Mouse (Mus musculus): ENCODE measurements around the gene Tk2. TPM values are rescaled to one million over a fixed set of nuclear protein-coding genes. Genes with fewer than 3 reads are reported as not detected.

Gene Tk2
- polyA plus RNA-seq, 1 experiment from 2014 or later, result 5.5 TPM

DNA sequence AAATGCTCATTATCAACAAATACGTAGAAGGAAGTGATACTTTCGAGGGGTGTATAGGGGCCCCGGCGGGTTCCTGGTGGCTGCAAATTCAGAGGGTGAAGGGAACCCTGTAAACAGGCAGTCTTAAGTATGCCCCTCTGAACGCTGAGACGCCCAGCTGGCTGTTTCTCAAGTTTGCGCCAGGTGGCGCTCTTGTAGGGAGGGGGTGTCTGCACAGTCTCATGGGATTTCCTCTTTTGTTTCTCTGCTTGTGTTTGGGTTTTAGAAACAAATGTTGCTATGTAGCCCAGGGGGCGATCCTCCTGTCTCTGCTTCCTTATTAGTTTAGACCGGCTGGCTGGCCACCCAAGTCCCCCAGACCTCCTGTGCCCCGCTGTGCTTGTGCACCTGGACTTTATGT is 29.3 kb downstream of the Tk2 start:
- 13% methylated on average over 11 of the region's 11 CpGs for WGBS (ENCODE audit: insufficient replicate concordance)
- ATAC-seq (ENCODE audit: low read depth), result 0 out of 2 replicates have a peak, but pooled peaks have one; percentile 43
- H3K4me1 ChIP-seq (replicated peaks), result no peaks in the 10 kb centered on the region

DNA sequence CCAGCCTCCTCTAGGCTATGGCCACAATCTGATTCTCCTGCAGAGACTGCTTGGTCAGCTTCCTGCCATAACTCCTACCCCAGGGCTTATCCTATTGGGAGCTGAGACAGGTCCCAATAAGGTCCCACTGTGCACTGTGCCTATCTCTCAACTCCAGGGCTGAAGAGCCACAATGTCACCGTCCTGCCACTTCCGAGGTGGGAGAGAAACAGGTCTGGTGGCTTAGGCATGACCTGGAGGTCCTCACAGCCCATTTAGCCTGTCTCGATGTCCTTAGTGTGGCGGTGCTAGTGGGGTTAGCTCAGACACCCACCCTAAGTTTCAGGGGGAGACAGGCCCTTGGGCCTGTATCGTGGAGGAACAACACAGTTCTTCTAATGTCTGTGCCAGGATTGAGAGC is 30.8 kb downstream of the Tk2 start:
- Histone ChIP-seq H3K27ac (no peak overlapping the region), H3K4me2 (no peak overlapping the region), H3K9ac (no peak overlapping the region), H3K9me3 (replicated peaks) (no peaks in the 10 kb centered on the region), H3K4me1 (replicated peaks) (no peaks in the 10 kb centered on the region), H3K4me3 (replicated peaks) (no peak overlapping the region), H3K36me3 (no peaks in the 10 kb centered on the region), H3K27me3 (no peaks in the 10 kb centered on the region)
- WGBS (ENCODE audit: insufficient replicate concordance), result 70% methylated on average over 5 of the region's 5 CpGs
- ATAC-seq (ENCODE audit: low read depth), result no peak
- no peak for DNase-seq

More for the DNA sequence above, 29.3 kb downstream of the Tk2 start:
- no peak overlapping the region for H3K27ac ChIP-seq
- H3K27me3 ChIP-seq, result no peaks in the 10 kb centered on the region
- no peak overlapping the region for H3K9ac ChIP-seq
- H3K36me3 ChIP-seq, result no peaks in the 10 kb centered on the region
- H3K9me3 ChIP-seq (replicated peaks), result no peaks in the 10 kb centered on the region
- no peak for DNase-seq
- no peak overlapping the region for H3K4me2 ChIP-seq
- no peak overlapping the region for H3K4me3 ChIP-seq (replicated peaks)

- peaks cover 1% of the 10 kb centered on the region; the same call in 1 of the 2 replicates for H3K27me3 ChIP-seq
- H3K36me3 ChIP-seq, result no peaks in the 10 kb centered on the region
- H3K4me2 ChIP-seq, result no peak overlapping the region
- no peaks in the 10 kb centered on the region for H3K9me3 ChIP-seq (replicated peaks)
- no peaks in the 10 kb centered on the region for H3K4me1 ChIP-seq (replicated peaks)
- 57% methylated on average over 3 of the region's 3 CpGs for WGBS (ENCODE audit: insufficient replicate concordance)
- ATAC-seq (ENCODE audit: low read depth) (no peak), DNase-seq (no peak)
- no peak overlapping the region for H3K9ac ChIP-seq
- H3K4me3 ChIP-seq (replicated peaks), result no peak overlapping the region
- H3K27ac ChIP-seq, result no peak overlapping the region
Measured at GRCm38 (mm10) chr8:104205292-104205691, 43.1 kb downstream of the Tk2 start.

DNA sequence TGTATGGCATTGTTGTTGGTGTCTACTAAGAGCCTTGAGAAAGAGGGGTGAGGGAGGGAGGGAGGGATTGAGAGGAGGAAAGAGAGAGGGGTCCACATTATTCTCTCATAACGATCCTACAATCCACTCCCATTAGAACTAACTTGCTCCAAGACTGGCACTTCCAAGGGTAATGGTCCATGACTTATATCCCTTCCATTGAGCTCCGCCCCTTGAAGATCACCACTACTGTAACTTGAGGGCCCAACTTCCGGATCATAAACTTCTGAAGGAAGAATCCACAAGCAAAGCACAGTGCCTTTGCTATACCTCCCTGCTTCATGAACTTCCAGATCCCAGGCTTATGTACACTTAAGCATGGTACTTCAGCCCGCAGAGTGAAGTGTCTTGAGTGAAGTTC is 46.0 kb downstream of the Tk2 start:
- no peak overlapping the region for H3K4me2 ChIP-seq
- no peaks in the 10 kb centered on the region for H3K9me3 ChIP-seq (replicated peaks)
- WGBS (ENCODE audit: insufficient replicate concordance), result 64% methylated on average over 4 of the region's 4 CpGs
- DNase-seq, result no peak
- no peak overlapping the region for H3K27ac ChIP-seq
- no peaks in the 10 kb centered on the region for H3K36me3 ChIP-seq
- H3K27me3 ChIP-seq, result no peaks in the 10 kb centered on the region
- H3K4me3 ChIP-seq (replicated peaks), result no peak overlapping the region
- H3K4me1 ChIP-seq (replicated peaks), result no peaks in the 10 kb centered on the region
- no peak for ATAC-seq (ENCODE audit: low read depth)
- H3K9ac ChIP-seq, result no peak overlapping the region

GRCm38 (mm10) chr8:104201622-104202021 is 46.7 kb downstream of the Tk2 start:
- Histone ChIP-seq H3K9ac (no peak overlapping the region), H3K27ac (no peak overlapping the region), H3K9me3 (replicated peaks) (no peaks in the 10 kb centered on the region), H3K27me3 (no peaks in the 10 kb centered on the region), H3K4me1 (replicated peaks) (no peaks in the 10 kb centered on the region), H3K4me3 (replicated peaks) (no peak overlapping the region), H3K36me3 (no peaks in the 10 kb centered on the region), H3K4me2 (no peak overlapping the region)
- DNase-seq, result no peak
- ATAC-seq (ENCODE audit: low read depth), result no peak
- 60% methylated on average over 3 of the region's 3 CpGs for WGBS (ENCODE audit: insufficient replicate concordance)

DNA sequence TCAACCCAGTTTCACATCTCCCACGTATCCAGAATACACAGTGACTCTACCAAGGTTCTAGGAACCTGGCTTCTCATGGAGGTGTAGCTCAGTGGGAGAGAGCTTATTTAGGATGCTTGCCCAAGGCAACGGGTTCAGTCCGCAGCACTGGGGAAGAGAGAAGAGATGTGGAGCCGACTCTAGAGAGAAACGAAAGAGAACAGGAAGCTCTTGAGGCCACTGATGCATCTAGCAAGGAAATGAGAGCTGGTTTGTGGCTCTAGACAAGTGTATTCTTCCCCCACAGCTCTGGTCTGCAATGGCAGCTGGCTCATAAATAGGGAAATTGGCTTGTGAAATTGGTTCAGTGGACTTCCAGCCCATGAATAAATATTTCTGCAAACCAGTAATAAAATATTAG is 48.6 kb downstream of the Tk2 start:
- Histone ChIP-seq H3K4me1 (replicated peaks) (no peaks in the 10 kb centered on the region), H3K9ac (no peak overlapping the region), H3K4me3 (replicated peaks) (no peak overlapping the region), H3K4me2 (no peak overlapping the region), H3K36me3 (no peaks in the 10 kb centered on the region), H3K27ac (no peak overlapping the region), H3K27me3 (no peaks in the 10 kb centered on the region), H3K9me3 (replicated peaks) (no peaks in the 10 kb centered on the region)
- WGBS (ENCODE audit: insufficient replicate concordance), result 30% methylated on average over 5 of the region's 5 CpGs
- ATAC-seq (ENCODE audit: low read depth) (no peak), DNase-seq (no peak)

DNA sequence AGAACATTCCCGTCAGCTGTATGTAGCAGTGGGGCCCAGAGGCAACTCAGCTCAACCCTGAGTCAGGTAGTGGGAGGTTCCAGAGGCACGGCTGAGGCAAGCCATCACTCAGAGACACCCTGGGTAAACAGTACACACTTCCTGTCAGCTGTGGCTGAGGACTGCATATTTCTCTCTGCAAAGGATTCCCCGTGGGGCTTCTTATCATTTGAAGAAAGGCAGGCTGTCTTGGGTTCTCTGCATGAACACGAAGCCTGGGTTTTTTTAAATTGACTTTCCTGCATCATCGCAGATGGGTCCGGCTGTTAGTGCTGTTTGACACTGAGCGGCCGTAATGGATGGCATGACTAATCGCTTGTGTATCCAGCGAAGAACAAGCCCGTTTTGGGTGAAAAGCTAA is 56.9 kb downstream of the Tk2 start:
- Histone ChIP-seq H3K4me2 (no peak overlapping the region), H3K9me3 (replicated peaks) (no peaks in the 10 kb centered on the region), H3K27me3 (peaks cover 2% of the 10 kb centered on the region; the same call in 1 of the 2 replicates), H3K9ac (no peak overlapping the region), H3K4me3 (replicated peaks) (no peak overlapping the region), H3K27ac (no peak overlapping the region), H3K4me1 (replicated peaks) (no peaks in the 10 kb centered on the region), H3K36me3 (no peaks in the 10 kb centered on the region)
- 37% methylated on average over 11 of the region's 11 CpGs for WGBS (ENCODE audit: insufficient replicate concordance)
- DNase-seq (no peak), ATAC-seq (ENCODE audit: low read depth) (peak; percentile 39; the same call in 1 of the 2 replicates)

- Histone ChIP-seq H3K9ac (no peak overlapping the region), H3K27me3 (peaks cover 2% of the 10 kb centered on the region; the same call in 1 of the 2 replicates), H3K36me3 (no peaks in the 10 kb centered on the region), H3K4me1 (replicated peaks) (no peaks in the 10 kb centered on the region), H3K9me3 (replicated peaks) (no peaks in the 10 kb centered on the region), H3K4me3 (replicated peaks) (no peak overlapping the region), H3K27ac (no peak overlapping the region), H3K4me2 (no peak overlapping the region)
- no peak for ATAC-seq (ENCODE audit: low read depth)
- DNase-seq, result no peak
- WGBS (ENCODE audit: insufficient replicate concordance), result 56% methylated on average over 6 of the region's 6 CpGs
Measured at GRCm38 (mm10) chr8:104190777-104191468, 57.4 kb downstream of the Tk2 start.

DNA sequence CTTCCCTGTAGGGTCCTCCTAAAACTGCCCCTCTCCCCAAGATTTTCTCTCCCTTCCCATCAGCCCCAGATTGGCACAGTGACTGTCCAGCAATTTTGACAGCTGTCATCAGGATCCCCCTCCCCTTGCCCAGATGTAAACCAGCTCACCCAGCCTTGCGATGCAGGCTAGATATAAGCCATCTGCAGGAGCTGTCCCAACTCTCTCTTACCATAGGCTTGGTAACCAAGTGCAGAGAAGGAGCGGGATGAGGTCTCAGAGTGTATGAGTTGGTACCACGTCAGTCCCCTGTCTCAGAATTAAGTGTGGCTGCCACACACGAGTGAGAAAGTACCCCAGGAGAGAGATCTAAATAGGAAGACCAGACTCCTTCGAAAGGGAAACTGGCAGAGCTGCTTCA is 59.9 kb downstream of the Tk2 start:
- Histone ChIP-seq H3K27me3 (peaks cover 2% of the 10 kb centered on the region; the same call in 1 of the 2 replicates), H3K4me1 (replicated peaks) (no peaks in the 10 kb centered on the region), H3K9me3 (replicated peaks) (no peaks in the 10 kb centered on the region), H3K9ac (no peak overlapping the region), H3K4me2 (no peak overlapping the region), H3K36me3 (no peaks in the 10 kb centered on the region), H3K27ac (no peak overlapping the region), H3K4me3 (replicated peaks) (no peak overlapping the region)
- ATAC-seq (ENCODE audit: low read depth), result no peak
- no peak for DNase-seq
- 53% methylated on average over 5 of the region's 5 CpGs for WGBS (ENCODE audit: insufficient replicate concordance)

- ATAC-seq (ENCODE audit: low read depth) (no peak), DNase-seq (no peak)
- 70% methylated on average over 6 of the region's 6 CpGs for WGBS (ENCODE audit: insufficient replicate concordance)
- Histone ChIP-seq H3K27ac (no peak overlapping the region), H3K4me3 (replicated peaks) (no peak overlapping the region), H3K4me2 (no peak overlapping the region), H3K36me3 (no peaks in the 10 kb centered on the region), H3K4me1 (replicated peaks) (no peaks in the 10 kb centered on the region), H3K9ac (no peak overlapping the region), H3K9me3 (replicated peaks) (no peaks in the 10 kb centered on the region), H3K27me3 (peaks cover 2% of the 10 kb centered on the region; the same call in 1 of the 2 replicates)
Measured at GRCm38 (mm10) chr8:104187622-104188021, 60.7 kb downstream of the Tk2 start.

DNA sequence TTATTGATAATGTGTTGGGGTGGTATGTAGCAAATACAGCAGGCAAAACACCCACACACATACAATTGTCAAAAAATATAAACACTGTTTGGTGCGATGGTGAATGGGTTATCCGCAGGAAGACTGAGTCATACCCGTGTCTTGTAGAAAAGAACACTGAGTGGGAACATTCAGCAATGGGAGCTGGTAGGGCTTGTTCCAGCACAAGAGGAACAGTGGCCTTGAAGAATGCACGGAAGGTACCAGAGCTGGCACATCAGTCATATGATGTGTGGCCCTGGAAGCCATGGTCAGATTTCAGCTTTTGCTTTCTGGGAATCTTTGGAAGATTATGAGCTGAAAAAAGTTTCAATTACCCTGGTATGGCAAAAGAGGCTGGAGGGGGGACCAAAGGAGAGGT is 61.5 kb downstream of the Tk2 start:
- H3K9ac ChIP-seq, result no peak overlapping the region
- 62% methylated on average over 4 of the region's 4 CpGs for WGBS (ENCODE audit: insufficient replicate concordance)
- ATAC-seq (ENCODE audit: low read depth), result no peak

DNA sequence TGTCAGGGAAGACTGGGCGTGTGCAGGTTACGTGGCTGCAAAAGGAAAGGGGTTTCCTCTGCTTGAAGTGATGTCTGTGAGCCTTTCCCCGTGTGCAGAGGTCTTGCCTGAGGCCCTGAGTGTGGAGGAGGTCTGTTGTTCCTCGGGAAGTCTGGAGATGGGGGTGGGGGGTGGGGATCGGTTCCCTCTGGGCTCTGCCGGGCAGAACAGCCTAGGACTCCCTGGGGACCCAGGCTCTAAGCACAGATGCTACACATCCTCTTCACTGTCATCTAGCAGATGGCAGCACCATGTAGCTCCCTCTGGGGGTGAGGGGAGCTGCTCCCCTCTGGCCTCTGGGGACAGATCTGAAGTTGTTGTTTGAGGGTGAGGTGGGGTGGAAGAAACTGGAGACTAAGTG is 63.5 kb downstream of the Tk2 start:
- H3K9ac ChIP-seq, result no peak overlapping the region
- WGBS (ENCODE audit: insufficient replicate concordance), result 32% methylated on average over 6 of the region's 6 CpGs
- no peak overlapping the region for H3K4me2 ChIP-seq
- no peaks in the 10 kb centered on the region for H3K9me3 ChIP-seq (replicated peaks)
- no peaks in the 10 kb centered on the region for H3K4me1 ChIP-seq (replicated peaks)
- no peak for ATAC-seq (ENCODE audit: low read depth)
- no peaks in the 10 kb centered on the region for H3K36me3 ChIP-seq
- no peak overlapping the region for H3K27ac ChIP-seq
- no peak overlapping the region for H3K4me3 ChIP-seq (replicated peaks)
- peaks cover 2% of the 10 kb centered on the region; the same call in 1 of the 2 replicates for H3K27me3 ChIP-seq
- DNase-seq, result no peak

More for the DNA sequence above, 61.5 kb downstream of the Tk2 start:
- H3K36me3 ChIP-seq, result no peaks in the 10 kb centered on the region
- H3K27ac ChIP-seq, result no peak overlapping the region
- peaks cover 2% of the 10 kb centered on the region; the same call in 1 of the 2 replicates for H3K27me3 ChIP-seq
- H3K9me3 ChIP-seq (replicated peaks), result no peaks in the 10 kb centered on the region
- no peaks in the 10 kb centered on the region for H3K4me1 ChIP-seq (replicated peaks)
- no peak overlapping the region for H3K4me2 ChIP-seq
- H3K4me3 ChIP-seq (replicated peaks), result no peak overlapping the region
- no peak for DNase-seq
